Mouse (Mus musculus) cerebellum, postnatal 36 days (tissue): Measurements from ENCODE around the gene Fam166b.

Source experiments
- DNase-seq, 2 experiments: peaks; one replicate each; pipeline ENCODE4 v3.0.0; 2021 to 2022; ENCODE audit warnings: mixed read lengths in 2 of 2

Fam166b gene

GRCm38 (mm10) chr4:43427501-43428179 lies 1.3 kb downstream of the Fam166b start:
- no peak for DNase-seq

- DNase-seq: no peak
Observed at GRCm38 (mm10) chr4:43426487-43426886, 2.4 kb downstream of the Fam166b start.

- DNase-seq: no peak
Observed at GRCm38 (mm10) chr4:43425648-43426380, 3.1 kb downstream of the Fam166b start.

- no peak for DNase-seq
Observed at GRCm38 (mm10) chr4:43425197-43425596, 3.7 kb downstream of the Fam166b start.

GRCm38 (mm10) chr4:43424072-43424471 lies 4.9 kb downstream of the Fam166b start:
- DNase-seq: no peak

- DNase-seq: no peak
Observed at GRCm38 (mm10) chr4:43423267-43423934, 5.5 kb downstream of the Fam166b start.

GRCm38 (mm10) chr4:43421632-43422240 lies 7.2 kb downstream of the Fam166b start:
- DNase-seq: no peak

GRCm38 (mm10) chr4:43420305-43420704 lies 8.6 kb downstream of the Fam166b start:
- peak; percentile 74 to 81 for DNase-seq

GRCm38 (mm10) chr4:43419801-43420281 lies 9.1 kb downstream of the Fam166b start:
- no peak for DNase-seq

- DNase-seq: no peak
Observed at GRCm38 (mm10) chr4:43418973-43419656, 9.8 kb downstream of the Fam166b start.

- no peak for DNase-seq
Observed at GRCm38 (mm10) chr4:43418450-43418849, 10.5 kb downstream of the Fam166b start.

- DNase-seq: no peak
Observed at GRCm38 (mm10) chr4:43417269-43418062, 11.5 kb downstream of the Fam166b start.

GRCm38 (mm10) chr4:43416071-43416490 lies 12.9 kb downstream of the Fam166b start:
- no peak for DNase-seq

- DNase-seq: no peak
Observed at GRCm38 (mm10) chr4:43415221-43416070, 13.5 kb downstream of the Fam166b start.

- no peak for DNase-seq
Observed at GRCm38 (mm10) chr4:43414761-43415160, 14.2 kb downstream of the Fam166b start.

- DNase-seq: no peak
Observed at GRCm38 (mm10) chr4:43407071-43407920, 21.6 kb downstream of the Fam166b start.

- peak; percentile 32 to 50 for DNase-seq
Observed at GRCm38 (mm10) chr4:43406162-43406971, 22.6 kb downstream of the Fam166b start.

- no peak for DNase-seq
Observed at GRCm38 (mm10) chr4:43404697-43405096, 24.2 kb downstream of the Fam166b start.

GRCm38 (mm10) chr4:43402212-43402611 lies 26.7 kb downstream of the Fam166b start:
- DNase-seq: no peak
